Mouse (Mus musculus): Measurements from ENCODE around the gene Olfr1214. TPM values are rescaled to one million over a fixed set of nuclear protein-coding genes. Genes with fewer than 3 reads are reported as not detected.
"Not testable (repeated sequence)": the region's sequence is repeated elsewhere in the genome, so short reads cannot be mapped to it uniquely, and the experiment has no call there.

Olfr1214 gene
- not detected in 2 replicates for polyA plus RNA-seq (2015; fragmentation: Nextera tagmentation; extraction: Ambion mirVana)

DNA sequence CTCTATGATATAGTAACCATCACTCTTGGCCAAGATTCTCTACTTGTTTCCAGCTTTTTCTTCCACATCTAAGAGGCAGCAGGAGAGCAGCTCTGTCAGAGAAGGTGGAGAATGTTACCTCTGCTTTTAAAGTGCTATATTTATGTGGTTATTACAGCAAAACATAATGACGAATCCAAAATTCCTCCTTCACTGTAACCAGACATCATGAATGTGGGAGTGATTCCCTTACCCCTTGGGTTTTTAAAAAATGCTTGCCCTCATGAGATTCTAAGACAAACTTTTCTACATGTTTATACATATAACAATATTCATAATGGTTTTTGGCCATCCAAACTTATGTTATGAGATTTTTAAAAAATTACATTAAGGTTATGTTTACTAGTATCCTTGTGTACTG is at the start of gene Olfr1214:
Gene Olfr1214, minus strand, starts transcription at position 101 of the 400 bp plus-strand sequence.
- Histone ChIP-seq H3K27me3 (no peaks in the 10 kb centered on the region), H3K4me3 (no peak within 1 kb of the TSS), H3K27ac (no peak within 1 kb of the TSS), H3K9ac (no peak within 1 kb of the TSS), H3K36me3 (no peaks in the 10 kb centered on the region), H3K4me2 (no peak within 1 kb of the TSS), H3K4me1 (no peaks in the 10 kb centered on the region), H3K9me3 (no peaks in the 10 kb centered on the region)
- no peak for ATAC-seq (ENCODE audit: borderline replicate concordance, extremely low read depth, low FRiP score, low TSS enrichment)
- WGBS, result 89% methylated on average over 1 of the region's 1 CpGs

DNA sequence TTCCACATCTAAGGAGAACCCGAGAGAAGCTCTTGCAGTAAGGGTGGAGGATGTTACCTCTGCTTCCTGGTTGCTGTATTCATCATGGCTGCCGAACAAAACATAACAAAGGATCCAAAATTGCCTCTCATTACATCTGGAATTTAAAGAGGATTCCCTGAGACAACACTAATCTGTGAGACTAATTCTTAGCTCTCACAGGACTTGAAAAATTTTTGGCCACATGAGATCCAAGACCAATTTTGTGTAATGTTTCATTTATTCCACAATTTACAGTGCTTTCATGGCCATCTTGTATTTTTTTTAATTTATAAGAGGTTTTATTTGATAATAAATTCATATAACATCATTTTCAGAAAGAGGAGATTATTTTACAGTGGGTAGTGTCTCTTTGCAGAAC is 39.5 kb upstream of the Olfr1214 start, which contains the start of gene Olfr1217:
Gene Olfr1217, minus strand, starts transcription at position 101 of the 400 bp plus-strand sequence.
- no peak within 1 kb of the TSS for H3K4me3 ChIP-seq
- no peaks in the 10 kb centered on the region for H3K9me3 ChIP-seq
- no peaks in the 10 kb centered on the region for H3K4me1 ChIP-seq
- H3K27me3 ChIP-seq, result no peaks in the 10 kb centered on the region
- no peak within 1 kb of the TSS for H3K27ac ChIP-seq
- H3K36me3 ChIP-seq, result no peaks in the 10 kb centered on the region
- no peak within 1 kb of the TSS for H3K4me2 ChIP-seq
- no peak within 1 kb of the TSS for H3K9ac ChIP-seq
- WGBS, result 58% methylated on average over 2 of the region's 2 CpGs
- ATAC-seq (ENCODE audit: borderline replicate concordance, extremely low read depth, low FRiP score, low TSS enrichment), result no peak

DNA sequence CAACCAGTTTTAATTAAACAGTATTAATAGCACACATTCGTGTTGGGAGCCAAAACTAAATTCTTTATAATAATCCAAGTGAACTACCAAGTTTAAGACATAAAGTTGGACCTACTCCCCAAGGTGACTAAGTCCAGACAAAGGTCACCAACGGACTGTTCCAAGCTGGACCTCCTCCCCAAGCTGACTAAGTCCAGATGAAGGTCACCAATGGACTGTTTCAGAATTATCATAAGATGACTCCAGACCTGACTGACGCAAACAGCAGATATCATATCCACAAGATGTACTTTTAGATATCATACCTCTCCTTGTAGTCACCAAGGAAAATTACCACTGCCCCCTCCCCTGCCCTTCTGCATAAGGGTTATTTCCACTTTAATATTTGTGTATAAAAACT is 29.0 kb upstream of the Olfr1214 start:
- WGBS, result 65% methylated on average over 3 of the region's 3 CpGs
- H3K27ac ChIP-seq, H3K9ac ChIP-seq: not testable (repeated sequence)

DNA sequence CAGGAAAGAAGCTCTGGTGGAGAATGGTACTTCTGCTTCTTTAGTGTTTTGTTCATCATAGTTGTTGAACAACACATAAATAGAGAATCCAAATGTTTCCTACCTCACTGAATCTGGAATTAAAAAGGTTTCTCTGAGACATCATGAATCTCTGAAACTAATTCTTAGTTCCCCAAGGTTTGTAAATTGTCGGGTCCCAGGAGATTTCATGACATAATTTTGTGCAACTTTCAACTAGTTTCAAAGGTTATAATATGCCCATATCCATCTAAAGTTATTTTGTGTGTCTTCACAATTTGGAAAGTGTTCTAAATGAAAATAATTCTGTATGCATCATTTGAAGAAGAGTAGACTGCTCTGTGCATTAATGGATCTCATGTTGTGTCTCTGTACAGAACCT is 25.8 kb upstream of the Olfr1214 start, which contains the start of gene Olfr1216:
Gene Olfr1216, minus strand, starts transcription at position 101 of the 400 bp plus-strand sequence.
- no peak within 1 kb of the TSS for H3K4me3 ChIP-seq
- no peak within 1 kb of the TSS for H3K9ac ChIP-seq
- H3K36me3 ChIP-seq, result no peaks in the 10 kb centered on the region
- H3K4me2 ChIP-seq, result no peak within 1 kb of the TSS
- no peak within 1 kb of the TSS for H3K27ac ChIP-seq
- H3K4me1 ChIP-seq, result no peaks in the 10 kb centered on the region
- no peak for ATAC-seq (ENCODE audit: borderline replicate concordance, extremely low read depth, low FRiP score, low TSS enrichment)
- H3K27me3 ChIP-seq, result no peaks in the 10 kb centered on the region
- 75% methylated on average over 1 of the region's 1 CpGs for WGBS
- H3K9me3 ChIP-seq, result no peaks in the 10 kb centered on the region

More for the DNA sequence above, 29.0 kb upstream of the Olfr1214 start:
- not testable (repeated sequence) for H3K4me1 ChIP-seq; H3K36me3 ChIP-seq; ATAC-seq (ENCODE audit: borderline replicate concordance, extremely low read depth, low FRiP score, low TSS enrichment); H3K9me3 ChIP-seq; H3K4me2 ChIP-seq; H3K27me3 ChIP-seq; H3K4me3 ChIP-seq

DNA sequence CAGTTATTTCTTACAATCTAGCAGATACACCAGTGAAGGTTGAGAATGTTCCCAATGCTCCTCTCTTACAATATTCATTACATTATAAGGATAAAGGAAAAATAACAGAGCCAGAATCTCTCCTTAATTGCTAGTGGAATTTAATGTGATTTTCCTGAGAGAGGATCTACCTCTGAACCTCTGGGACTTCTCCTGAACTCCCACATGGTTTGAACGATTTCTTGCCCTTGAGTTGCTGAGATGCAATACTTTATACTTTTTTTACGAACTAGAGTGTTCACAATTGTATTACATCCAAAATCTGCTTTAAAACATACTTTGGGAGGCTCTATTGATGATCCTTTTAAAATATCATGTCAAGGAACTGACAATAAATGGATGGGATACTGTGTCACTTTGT is 14.4 kb upstream of the Olfr1214 start, which contains the start of gene Olfr1215:
Gene Olfr1215, minus strand, starts transcription at position 101 of the 400 bp plus-strand sequence.
- no peaks in the 10 kb centered on the region for H3K4me1 ChIP-seq
- no peaks in the 10 kb centered on the region for H3K9me3 ChIP-seq
- H3K9ac ChIP-seq, result no peak within 1 kb of the TSS
- WGBS, result 57% methylated on average over 2 of the region's 2 CpGs
- H3K27ac ChIP-seq, result no peak within 1 kb of the TSS
- no peak within 1 kb of the TSS for H3K4me2 ChIP-seq
- no peak within 1 kb of the TSS for H3K4me3 ChIP-seq
- no peaks in the 10 kb centered on the region for H3K27me3 ChIP-seq
- no peaks in the 10 kb centered on the region for H3K36me3 ChIP-seq
- no peak for ATAC-seq (ENCODE audit: borderline replicate concordance, extremely low read depth, low FRiP score, low TSS enrichment)

DNA sequence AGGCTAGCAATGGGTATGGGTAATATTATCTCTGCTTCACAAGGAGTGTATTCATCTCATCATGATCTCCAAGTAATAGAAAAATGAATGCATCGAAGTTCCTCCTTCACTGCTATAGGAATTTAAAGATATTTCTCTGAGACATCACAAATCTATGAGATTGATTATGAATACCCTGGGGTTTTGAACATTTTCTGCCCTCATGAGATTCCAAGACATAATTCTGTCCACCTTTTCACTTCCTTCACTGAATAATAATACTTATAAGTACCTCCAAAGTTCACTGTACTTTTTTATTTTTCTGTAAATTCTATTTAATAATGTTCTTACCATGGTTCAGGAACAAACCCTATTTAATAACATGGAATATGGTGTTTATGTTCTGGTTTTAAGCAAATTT is 12.3 kb downstream of the Olfr1214 start, which contains the start of gene Gm13762:
Gene Gm13762, minus strand, starts transcription at position 101 of the 400 bp plus-strand sequence.
- Histone ChIP-seq H3K4me2 (no peak within 1 kb of the TSS), H3K27ac (no peak within 1 kb of the TSS), H3K4me1 (no peaks in the 10 kb centered on the region), H3K9me3 (no peaks in the 10 kb centered on the region), H3K4me3 (no peak within 1 kb of the TSS), H3K27me3 (no peaks in the 10 kb centered on the region), H3K36me3 (no peaks in the 10 kb centered on the region), H3K9ac (no peak within 1 kb of the TSS)
- ATAC-seq (ENCODE audit: borderline replicate concordance, extremely low read depth, low FRiP score, low TSS enrichment), result no peak
- 76% methylated on average over 1 of the region's 1 CpGs for WGBS

DNA sequence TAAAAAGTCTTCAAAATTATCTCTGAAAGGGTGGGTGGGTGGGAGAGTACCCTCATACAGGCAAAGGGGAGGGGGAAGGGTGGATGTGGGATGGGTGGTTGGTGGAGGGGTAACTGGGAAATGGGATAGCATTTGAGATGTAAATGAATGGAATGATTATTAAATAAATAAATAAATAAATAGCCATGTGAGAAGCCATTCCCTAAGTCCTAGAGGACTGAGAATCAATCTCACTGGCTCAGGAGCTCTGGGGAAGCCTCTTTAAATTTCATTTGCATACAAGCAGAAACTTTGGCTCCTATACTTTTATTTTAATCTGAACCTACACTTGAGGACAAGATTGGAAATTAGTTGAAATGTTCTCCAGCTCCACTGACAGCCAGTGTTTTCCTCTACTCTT is 38.8 kb downstream of the Olfr1214 start, which contains the start of gene Olfr1212:
Gene Olfr1212, plus strand, starts transcription at position 301 of the 400 bp plus-strand sequence.
- no peaks in the 10 kb centered on the region for H3K36me3 ChIP-seq
- H3K9ac ChIP-seq, result no peak within 1 kb of the TSS
- no peak for ATAC-seq (ENCODE audit: borderline replicate concordance, extremely low read depth, low FRiP score, low TSS enrichment)
- no peak within 1 kb of the TSS for H3K27ac ChIP-seq
- H3K9me3 ChIP-seq, result no peaks in the 10 kb centered on the region
- H3K4me1 ChIP-seq, result no peaks in the 10 kb centered on the region
- H3K4me2 ChIP-seq, result no peak within 1 kb of the TSS
- H3K27me3 ChIP-seq, result no peaks in the 10 kb centered on the region
- no peak within 1 kb of the TSS for H3K4me3 ChIP-seq

DNA sequence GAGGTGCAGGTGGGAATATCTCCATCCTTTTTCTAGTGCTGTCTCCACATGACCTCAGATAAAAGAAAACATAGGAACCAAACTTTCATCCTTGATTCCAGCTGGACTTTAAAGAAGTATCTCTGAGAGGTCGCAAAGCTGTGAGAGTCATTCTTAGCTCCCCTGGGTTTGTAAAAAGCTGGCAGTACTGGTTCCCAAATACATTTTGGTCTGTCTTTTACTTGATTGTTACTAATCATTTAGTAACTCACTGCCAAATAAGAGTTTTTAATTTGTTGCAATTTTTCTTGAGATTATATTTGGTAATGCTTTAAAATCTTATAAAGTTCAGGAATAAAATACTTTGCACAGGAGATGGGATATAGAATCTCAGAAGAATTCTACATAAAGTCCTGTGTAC is 54.4 kb downstream of the Olfr1214 start, which contains the start of gene Olfr1211:
Gene Olfr1211, minus strand, starts transcription at position 101 of the 400 bp plus-strand sequence.
- H3K27me3 ChIP-seq, result no peaks in the 10 kb centered on the region
- WGBS, result 82% methylated on average over 1 of the region's 1 CpGs
- no peak within 1 kb of the TSS for H3K4me2 ChIP-seq
- no peak for ATAC-seq (ENCODE audit: borderline replicate concordance, extremely low read depth, low FRiP score, low TSS enrichment)
- H3K4me3 ChIP-seq, result no peak within 1 kb of the TSS
- no peak within 1 kb of the TSS for H3K9ac ChIP-seq
- no peak within 1 kb of the TSS for H3K27ac ChIP-seq
- H3K4me1 ChIP-seq, result no peaks in the 10 kb centered on the region
- no peaks in the 10 kb centered on the region for H3K36me3 ChIP-seq
- H3K9me3 ChIP-seq, result no peaks in the 10 kb centered on the region

Other genes with a start within 250 kb of the Olfr1214 start
- gene Olfr1198, start 241.3 kb downstream of the Olfr1214 start, polyA plus RNA-seq (2015; fragmentation: Nextera tagmentation; extraction: Ambion mirVana), result not detected in 2 replicates
- gene Olfr1199, start 232.2 kb downstream of the Olfr1214 start, polyA plus RNA-seq (2015; fragmentation: Nextera tagmentation; extraction: Ambion mirVana), result not detected in 2 replicates
- gene Olfr1200, start 222.2 kb downstream of the Olfr1214 start, polyA plus RNA-seq (2015; fragmentation: Nextera tagmentation; extraction: Ambion mirVana), result not detected in 2 replicates
- not detected in 2 replicates for gene Olfr1201, start 199.6 kb downstream of the Olfr1214 start, polyA plus RNA-seq (2015; fragmentation: Nextera tagmentation; extraction: Ambion mirVana)
- gene Olfr1202, start 178.2 kb downstream of the Olfr1214 start, polyA plus RNA-seq (2015; fragmentation: Nextera tagmentation; extraction: Ambion mirVana), result not detected in 2 replicates
- not detected in 2 replicates for gene Olfr1205, start 162.9 kb downstream of the Olfr1214 start, polyA plus RNA-seq (2015; fragmentation: Nextera tagmentation; extraction: Ambion mirVana)
- not detected in 2 replicates for gene Olfr1204, start 143.4 kb downstream of the Olfr1214 start, polyA plus RNA-seq (2015; fragmentation: Nextera tagmentation; extraction: Ambion mirVana)
- not detected in 2 replicates for gene Olfr1206, start 129.4 kb downstream of the Olfr1214 start, polyA plus RNA-seq (2015; fragmentation: Nextera tagmentation; extraction: Ambion mirVana)
- not detected in 2 replicates for gene Olfr1208, start 90.3 kb downstream of the Olfr1214 start, polyA plus RNA-seq (2015; fragmentation: Nextera tagmentation; extraction: Ambion mirVana)
- gene Olfr1209, start 77.5 kb downstream of the Olfr1214 start, polyA plus RNA-seq (2015; fragmentation: Nextera tagmentation; extraction: Ambion mirVana), result not detected in 2 replicates
- gene Olfr1211, start 54.5 kb downstream of the Olfr1214 start, polyA plus RNA-seq (2015; fragmentation: Nextera tagmentation; extraction: Ambion mirVana), result not detected in 2 replicates
- gene Olfr1212, start 38.7 kb downstream of the Olfr1214 start, polyA plus RNA-seq (2015; fragmentation: Nextera tagmentation; extraction: Ambion mirVana), result not detected in 2 replicates
- gene Gm13762, start 12.4 kb downstream of the Olfr1214 start, polyA plus RNA-seq (2015; fragmentation: Nextera tagmentation; extraction: Ambion mirVana), result not detected in 2 replicates
- not detected in 2 replicates for gene Olfr1215, start 14.3 kb upstream of the Olfr1214 start, polyA plus RNA-seq (2015; fragmentation: Nextera tagmentation; extraction: Ambion mirVana)
- gene Olfr1216, start 25.7 kb upstream of the Olfr1214 start, polyA plus RNA-seq (2015; fragmentation: Nextera tagmentation; extraction: Ambion mirVana), result not detected in 2 replicates
- not detected in 2 replicates for gene Olfr1217, start 39.4 kb upstream of the Olfr1214 start, polyA plus RNA-seq (2015; fragmentation: Nextera tagmentation; extraction: Ambion mirVana)
- not detected in 2 replicates for gene Olfr1218, start 68.5 kb upstream of the Olfr1214 start, polyA plus RNA-seq (2015; fragmentation: Nextera tagmentation; extraction: Ambion mirVana)
- gene Olfr1219, start 90.9 kb upstream of the Olfr1214 start, polyA plus RNA-seq (2015; fragmentation: Nextera tagmentation; extraction: Ambion mirVana), result not detected in 2 replicates
- not detected in 2 replicates for gene Olfr1220, start 114.2 kb upstream of the Olfr1214 start, polyA plus RNA-seq (2015; fragmentation: Nextera tagmentation; extraction: Ambion mirVana)
- gene Olfr1221, start 124.6 kb upstream of the Olfr1214 start, polyA plus RNA-seq (2015; fragmentation: Nextera tagmentation; extraction: Ambion mirVana), result not detected in 2 replicates
- not detected in 2 replicates for gene Olfr1222, start 140.4 kb upstream of the Olfr1214 start, polyA plus RNA-seq (2015; fragmentation: Nextera tagmentation; extraction: Ambion mirVana)
- gene Olfr1223, start 158.9 kb upstream of the Olfr1214 start, polyA plus RNA-seq (2015; fragmentation: Nextera tagmentation; extraction: Ambion mirVana), result not detected in 2 replicates
- not detected in 2 replicates for gene Olfr1224-ps1, start 171.4 kb upstream of the Olfr1214 start, polyA plus RNA-seq (2015; fragmentation: Nextera tagmentation; extraction: Ambion mirVana)
- gene Olfr1225, start 182.0 kb upstream of the Olfr1214 start, polyA plus RNA-seq (2015; fragmentation: Nextera tagmentation; extraction: Ambion mirVana), result not detected in 2 replicates
- gene Olfr1226, start 207.4 kb upstream of the Olfr1214 start, polyA plus RNA-seq (2015; fragmentation: Nextera tagmentation; extraction: Ambion mirVana), result not detected in 2 replicates

Measured in lung, embryonic 15.5 days (tissue).